In the genomic region with DNA sequence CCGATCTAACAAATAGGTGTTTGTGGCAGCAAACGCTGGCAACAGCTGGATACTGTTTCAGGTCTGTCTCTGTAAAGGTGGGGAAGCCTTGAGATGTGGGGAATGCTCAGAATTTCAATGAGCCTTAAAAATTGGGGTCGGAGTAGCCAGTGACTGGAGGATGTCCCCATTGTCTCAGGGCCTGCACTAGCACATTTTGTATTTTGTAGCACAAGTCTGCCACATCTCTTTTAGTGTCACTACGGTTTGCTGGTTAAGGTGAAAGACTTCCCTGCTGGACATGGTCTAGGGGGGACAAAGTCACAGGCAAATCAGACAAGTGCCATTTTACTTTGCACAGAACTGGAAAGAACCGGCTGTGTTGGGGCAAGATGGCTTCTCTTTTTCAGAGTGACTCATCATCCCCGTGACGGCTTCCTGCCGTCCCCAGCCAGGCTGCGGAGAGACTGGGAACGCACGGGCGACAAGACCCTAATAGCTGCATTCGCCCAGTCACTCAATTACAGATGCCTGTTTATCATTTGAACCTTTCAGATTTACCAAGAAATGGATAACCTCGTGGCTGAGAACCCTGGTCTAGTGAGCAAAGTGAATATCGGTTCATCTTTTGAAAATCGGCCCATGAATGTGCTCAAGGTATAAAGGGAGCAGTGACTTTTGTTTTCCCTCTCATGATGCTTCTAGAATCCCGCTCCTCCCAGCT, we compare ENCODE assay signal across 8 mouse cellular contexts. TPM values are rescaled to one million over a fixed set of nuclear protein-coding genes. Genes with fewer than 3 reads are reported as not detected.
DNase-seq lines count a peak whose midpoint lies in the region; ATAC-seq lines count a peak whose summit lies in the region.

No protein-coding gene starts in this region.

- H3K27me3 ChIP-seq in forebrain, embryonic 13.5 days: no peaks in the 10 kb centered on the region
- H3K27me3 ChIP-seq in midbrain, embryonic 12.5 days: no peaks in the 10 kb centered on the region

- intact Hi-C loops in left cerebral cortex, postnatal 4 days (cut with DNase I): loop anchor here (10.0 kb wide), 1 partner anchor 72 kb away; no protein-coding TSS in a partner anchor

- H3K36me3 ChIP-seq in forebrain, embryonic 13.5 days (ENCODE audit: poor library complexity, severe bottlenecking): no peaks in the 10 kb centered on the region
- H3K36me3 ChIP-seq in midbrain, embryonic 12.5 days: no peaks in the 10 kb centered on the region

- H3K9me3 ChIP-seq in forebrain, embryonic 13.5 days (replicated peaks): no peaks in the 10 kb centered on the region
- H3K9me3 ChIP-seq in midbrain, embryonic 12.5 days: 0 out of 2 replicates have a peak, but pooled peaks cover 3% of the 10 kb centered on the region

- peak overlapping the region; percentile 23 for H3K4me3 ChIP-seq in forebrain, embryonic 13.5 days
- peak overlapping the region; percentile 22 for H3K4me3 ChIP-seq in midbrain, embryonic 12.5 days

- ATAC-seq in forebrain, embryonic 13.5 days: peak; percentile 66
- ATAC-seq in midbrain, embryonic 12.5 days (ENCODE audit: low FRiP score, low read depth): peak; percentile 39

- H3K9ac ChIP-seq in forebrain, embryonic 13.5 days: peak overlapping the region; percentile 59
- peak overlapping the region; percentile 60 for H3K9ac ChIP-seq in midbrain, embryonic 12.5 days (replicated peaks)

- peak overlapping the region; percentile 94 for H3K27ac ChIP-seq in forebrain, embryonic 13.5 days
- peak overlapping the region; percentile 92 for H3K27ac ChIP-seq in midbrain, embryonic 12.5 days (replicated peaks)

- peaks cover 61% of the 10 kb centered on the region for H3K4me1 ChIP-seq in forebrain, embryonic 13.5 days
- H3K4me1 ChIP-seq in midbrain, embryonic 12.5 days: peaks cover 66% of the 10 kb centered on the region

- DNase-seq in adrenal gland, adult (ENCODE audit: inconsistent age in 2 of 2, low spot score in 1 of 2): peak; percentile 53 to 84
- DNase-seq in adrenal gland, postnatal 4 days (ENCODE audit: low spot score in 2 of 2): no peak
- peak; percentile 28 for DNase-seq in urinary bladder, postnatal 14 days (ENCODE audit: low spot score)
- no peak for DNase-seq in urinary bladder, postnatal 10 days (ENCODE audit: low spot score)
- DNase-seq in left cerebral cortex, postnatal 4 days: peak; percentile 48
- peak; percentile 13 for DNase-seq in thymus, postnatal 25 days

- 7% methylated on average over 17 of the region's 17 CpGs for WGBS in forebrain, embryonic 13.5 days
- 9% methylated on average over 17 of the region's 17 CpGs for WGBS in midbrain, embryonic 12.5 days

- peak overlapping the region; percentile 58 for H3K4me2 ChIP-seq in forebrain, embryonic 13.5 days
- H3K4me2 ChIP-seq in midbrain, embryonic 12.5 days (replicated peaks): peak overlapping the region; percentile 49

RNA-seq across cellular contexts. Expression of a gene that starts 5.3 kb away (rescaled TPM):
- 100 to 1,000 TPM in 1 of 2 experiments, 1 to 10 TPM in 1; 2.1 to 257 TPM for total RNA-seq in adrenal gland, postnatal 4 days (2021)
- 4.1 and 5.2 TPM in 2 replicates for polyA plus RNA-seq in forebrain, embryonic 13.5 days (2015; fragmentation: Nextera tagmentation; extraction: Ambion mirVana)
- 1 to 10 TPM; 4.2 to 4.7 TPM for total RNA-seq in left cerebral cortex, postnatal 4 days (2021)
- 5.8 and 6.7 TPM in 2 replicates for polyA plus RNA-seq in midbrain, embryonic 12.5 days (2016; fragmentation: Nextera tagmentation; extraction: Ambion mirVana)

RNA-seq across cellular contexts. Expression of a gene that starts 21.4 kb away (rescaled TPM):
- 1 to 10 TPM; 2.9 to 3.2 TPM for total RNA-seq in adrenal gland, postnatal 4 days (2021)
- polyA plus RNA-seq in forebrain, embryonic 13.5 days (2015; fragmentation: Nextera tagmentation; extraction: Ambion mirVana): 3.4 and 3.6 TPM in 2 replicates
- total RNA-seq in left cerebral cortex, postnatal 4 days (2021): under 1 TPM in 1 of 2 experiments, not detected in 1; 0.24 TPM
- polyA plus RNA-seq in midbrain, embryonic 12.5 days (2016; fragmentation: Nextera tagmentation; extraction: Ambion mirVana): 1.6 and 1.9 TPM in 2 replicates

RNA-seq across cellular contexts. Expression of a gene that starts 37.1 kb away (rescaled TPM):
- total RNA-seq in adrenal gland, postnatal 4 days (2021): under 1 TPM; 0.45 to 0.59 TPM
- polyA plus RNA-seq in forebrain, embryonic 13.5 days (2015; fragmentation: Nextera tagmentation; extraction: Ambion mirVana): 0.26 TPM in 1 of 2 replicates, not detected in the other
- total RNA-seq in left cerebral cortex, postnatal 4 days (2021): 1 to 10 TPM in 1 of 2 experiments, under 1 TPM in 1; 0.56 to 1.2 TPM
- 0.22 and 0.34 TPM in 2 replicates for polyA plus RNA-seq in midbrain, embryonic 12.5 days (2016; fragmentation: Nextera tagmentation; extraction: Ambion mirVana)

RNA-seq across cellular contexts. Expression of a gene that starts 37.1 kb away (rescaled TPM):
- 10 to 100 TPM; 36.1 to 36.9 TPM for total RNA-seq in adrenal gland, postnatal 4 days (2021)
- 37.6 and 41.4 TPM in 2 replicates for polyA plus RNA-seq in forebrain, embryonic 13.5 days (2015; fragmentation: Nextera tagmentation; extraction: Ambion mirVana)
- total RNA-seq in left cerebral cortex, postnatal 4 days (2021): 10 to 100 TPM; 17.7 to 19.7 TPM
- polyA plus RNA-seq in midbrain, embryonic 12.5 days (2016; fragmentation: Nextera tagmentation; extraction: Ambion mirVana): 45.6 and 49.1 TPM in 2 replicates

Comparison
In these comparisons a context has a peak if more than half of its experiments do, and no peak if none do; other contexts are left out.
1. DNase-seq: peak in adrenal gland, adult (2 of 2), urinary bladder, postnatal 14 days (single experiment), left cerebral cortex, postnatal 4 days (single experiment) and thymus, postnatal 25 days (single experiment); none in adrenal gland, postnatal 4 days (0 of 2) and urinary bladder, postnatal 10 days (single experiment).